Mouse (Mus musculus): ENCODE measurements around the gene Hoxc4.

The Hoxc4 gene

DNA sequence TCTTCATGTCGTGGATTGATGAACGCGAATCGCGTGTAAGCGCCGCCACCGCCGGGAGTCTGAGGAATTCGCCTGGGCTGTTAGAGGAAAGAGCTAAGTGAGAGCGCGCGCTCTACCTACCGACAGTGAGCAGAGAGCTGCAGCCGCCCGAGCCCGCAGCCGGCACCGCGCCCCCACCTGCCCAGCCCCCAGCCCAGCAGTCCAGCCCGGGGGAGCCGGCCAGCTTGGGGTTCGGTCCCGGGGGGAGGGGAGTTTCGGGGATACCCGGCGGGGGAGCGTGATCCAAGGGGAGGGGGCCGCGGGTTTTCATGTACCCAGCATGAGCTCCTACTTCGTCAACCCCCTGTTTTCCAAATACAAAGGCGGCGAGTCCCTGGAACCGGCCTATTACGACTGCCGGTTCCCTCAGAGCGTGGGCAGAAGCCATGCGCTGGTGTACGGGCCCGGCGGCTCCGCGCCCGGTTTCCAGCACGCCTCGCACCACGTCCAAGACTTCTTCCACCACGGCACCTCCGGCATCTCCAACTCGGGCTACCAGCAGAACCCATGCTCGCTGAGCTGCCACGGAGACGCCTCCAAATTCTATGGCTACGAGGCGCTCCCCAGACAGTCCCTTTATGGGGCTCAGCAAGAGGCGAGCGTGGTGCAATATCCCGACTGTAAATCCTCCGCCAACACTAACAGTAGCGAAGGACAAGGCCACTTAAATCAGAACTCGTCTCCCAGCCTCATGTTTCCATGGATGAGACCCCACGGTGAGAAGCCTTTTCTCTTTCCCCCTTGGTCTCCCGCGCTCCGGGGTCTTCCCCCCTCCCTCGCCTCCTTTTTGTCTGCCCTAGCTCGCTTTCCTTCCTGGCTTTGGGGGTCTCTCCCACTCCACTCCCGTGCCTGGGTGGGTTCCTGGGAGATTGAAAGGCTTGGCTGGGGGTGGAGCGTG lies 28.0 kb upstream of the Hoxc4 start, which contains the start of gene Hoxc8:
Gene Hoxc8, plus strand, starts transcription at position 147 of the 937 bp plus-strand sequence.
- DNase-seq (ENCODE audit: low spot score) = no peak

DNA sequence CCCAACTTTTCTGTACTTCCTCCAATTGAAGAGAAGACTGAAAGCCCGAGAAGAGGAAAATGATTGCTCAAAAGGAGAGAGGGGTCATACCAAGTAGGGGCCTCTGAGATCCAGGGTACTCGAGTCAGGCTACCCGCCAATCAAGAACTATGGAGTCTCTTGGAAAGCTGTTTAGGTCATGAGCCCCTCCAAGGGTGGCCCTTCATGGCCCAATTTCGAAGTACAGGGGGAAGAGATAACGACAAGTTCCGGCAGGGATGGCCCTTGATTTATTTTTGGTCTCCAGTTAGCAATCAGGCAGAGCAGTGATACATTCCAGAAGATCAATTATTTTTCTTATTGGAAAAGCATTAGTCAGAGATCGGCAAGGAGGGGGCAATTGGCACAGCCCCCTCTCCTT lies 27.0 kb upstream of the Hoxc4 start:
- no peak for DNase-seq (ENCODE audit: low spot score)

DNA sequence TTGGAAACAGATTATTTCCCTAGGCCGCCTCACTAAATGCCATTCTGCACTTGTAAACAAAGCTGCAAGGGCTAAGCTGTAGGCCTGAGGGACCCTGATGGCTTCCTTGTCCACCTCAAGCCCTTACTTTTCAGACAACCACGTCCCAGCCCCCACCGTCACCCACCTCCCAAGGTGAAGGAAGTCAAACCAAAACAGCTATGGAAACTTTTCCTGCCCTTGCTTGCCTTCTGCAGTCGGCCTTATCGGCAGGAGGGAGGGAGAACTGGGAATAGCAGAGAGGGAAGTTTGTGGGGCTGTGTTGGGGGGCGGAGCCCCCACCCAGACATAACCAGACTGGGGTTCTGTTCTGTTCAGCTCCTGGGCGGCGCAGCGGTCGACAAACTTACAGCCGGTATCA lies 26.5 kb upstream of the Hoxc4 start:
- no peak for DNase-seq (ENCODE audit: low spot score)

DNA sequence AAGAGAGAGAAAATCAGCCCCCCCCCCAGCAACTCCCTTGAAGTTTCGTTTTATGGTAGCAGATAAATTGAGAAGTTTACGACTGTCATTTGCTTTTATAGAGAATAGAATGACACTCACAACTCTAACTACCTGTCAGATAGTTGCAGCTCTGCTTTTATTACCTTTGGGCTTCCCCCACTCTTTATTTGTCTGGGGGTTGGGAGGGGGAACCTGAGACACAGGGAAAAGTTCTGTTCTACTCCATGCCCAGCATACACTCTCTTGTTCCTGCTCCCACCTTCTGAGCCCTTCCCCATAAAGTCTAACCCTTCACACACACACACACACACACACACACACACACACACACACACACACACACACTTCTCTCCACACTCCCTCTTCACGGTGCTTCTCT lies 25.9 kb upstream of the Hoxc4 start:
- no peak for DNase-seq (ENCODE audit: low spot score)

DNA sequence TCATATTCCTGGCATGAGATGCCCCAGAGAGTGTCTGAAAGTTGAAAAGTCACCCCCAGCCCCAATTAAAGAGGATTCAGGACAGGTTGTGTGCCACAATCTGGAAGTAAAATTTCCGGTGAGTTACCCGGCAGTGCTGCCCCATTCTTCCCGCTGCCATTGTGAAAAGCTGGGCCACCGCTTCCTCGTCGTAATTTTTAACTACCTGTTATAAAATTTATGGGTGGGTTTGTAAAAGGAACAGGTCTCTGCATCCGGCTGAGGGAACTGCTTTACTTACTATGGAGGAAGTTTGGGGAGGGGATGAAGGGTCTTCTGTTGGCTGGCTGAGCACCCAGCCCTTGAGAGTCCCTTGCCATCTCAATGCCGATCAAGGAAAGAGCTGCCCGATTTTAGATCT lies 22.2 kb upstream of the Hoxc4 start:
- no peak for DNase-seq (ENCODE audit: low spot score)

DNA sequence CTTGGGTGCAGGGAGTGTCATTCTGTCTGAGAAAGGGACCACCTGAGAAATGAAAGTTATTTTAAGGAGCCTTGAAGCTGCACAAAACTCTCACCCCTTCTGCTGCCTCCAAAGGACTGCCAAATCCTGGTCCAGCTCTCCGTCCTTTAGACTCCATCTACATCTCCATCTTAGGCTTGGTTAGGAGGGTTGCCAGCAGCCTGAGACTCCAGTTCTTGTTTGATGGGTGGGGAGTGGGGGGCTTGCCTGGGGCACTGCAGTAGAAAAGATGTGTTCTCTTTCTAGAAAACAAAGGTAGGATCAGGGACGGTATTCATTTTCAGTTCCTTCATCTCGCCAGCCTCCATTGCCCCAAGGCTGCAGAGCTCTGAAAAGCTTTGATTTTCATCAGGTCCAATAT lies 21.3 kb upstream of the Hoxc4 start:
- DNase-seq (ENCODE audit: low spot score) = no peak

DNA sequence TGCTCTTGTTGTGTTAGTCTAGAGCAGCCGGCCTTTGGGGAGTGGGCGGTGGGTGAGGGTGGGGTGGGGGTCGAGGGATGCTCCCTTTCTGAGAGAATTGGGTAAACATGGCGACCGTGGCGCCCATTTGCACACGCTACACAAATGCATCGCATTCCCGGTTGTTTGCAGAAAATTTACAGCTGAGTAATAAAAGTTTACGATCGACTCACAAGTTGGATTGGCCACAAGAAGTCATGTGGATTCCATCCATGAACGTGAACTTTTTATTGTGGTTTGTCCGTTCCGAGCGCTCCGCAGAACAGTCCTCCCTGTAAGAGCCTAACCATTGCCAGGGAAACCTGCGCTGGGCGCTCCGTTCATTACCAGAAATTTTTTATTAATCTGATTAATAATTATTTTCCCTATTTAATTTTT lies 20.8 kb upstream of the Hoxc4 start, which contains the start of gene Hoxc6:
Gene Hoxc6, plus strand, starts transcription at position 319 of the 417 bp plus-strand sequence.
- DNase-seq (ENCODE audit: low spot score) = peak; percentile 79

DNA sequence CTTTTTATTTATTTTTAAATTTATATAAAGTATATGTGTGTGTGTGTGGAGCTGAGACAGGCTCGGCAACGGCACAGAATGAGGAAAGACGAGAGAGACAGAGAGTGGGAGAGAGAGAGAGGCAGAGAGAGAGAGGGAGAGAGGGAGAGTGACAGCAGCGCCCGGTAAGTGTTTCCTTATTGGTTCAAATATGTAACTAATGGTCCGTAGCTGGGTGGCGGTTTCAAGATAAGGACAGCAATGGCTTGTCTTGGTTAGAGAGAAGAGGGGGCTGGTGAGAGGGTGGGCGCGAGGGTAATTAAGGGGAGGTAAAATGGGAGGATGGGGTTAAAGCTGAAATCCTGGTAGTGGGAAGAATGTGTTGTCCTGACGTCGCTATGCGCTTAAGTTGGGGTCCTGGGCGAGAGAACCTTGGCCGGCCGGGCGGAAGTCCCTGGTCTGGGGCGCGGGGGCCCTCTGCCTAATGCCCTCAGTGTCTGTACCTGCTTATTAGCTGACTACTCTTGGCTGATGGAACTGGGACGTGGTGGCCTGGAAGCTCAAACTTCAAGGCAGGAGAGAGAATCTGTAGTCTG lies 20.0 kb upstream of the Hoxc4 start:
- peak; percentile 79 for DNase-seq (ENCODE audit: low spot score)

DNA sequence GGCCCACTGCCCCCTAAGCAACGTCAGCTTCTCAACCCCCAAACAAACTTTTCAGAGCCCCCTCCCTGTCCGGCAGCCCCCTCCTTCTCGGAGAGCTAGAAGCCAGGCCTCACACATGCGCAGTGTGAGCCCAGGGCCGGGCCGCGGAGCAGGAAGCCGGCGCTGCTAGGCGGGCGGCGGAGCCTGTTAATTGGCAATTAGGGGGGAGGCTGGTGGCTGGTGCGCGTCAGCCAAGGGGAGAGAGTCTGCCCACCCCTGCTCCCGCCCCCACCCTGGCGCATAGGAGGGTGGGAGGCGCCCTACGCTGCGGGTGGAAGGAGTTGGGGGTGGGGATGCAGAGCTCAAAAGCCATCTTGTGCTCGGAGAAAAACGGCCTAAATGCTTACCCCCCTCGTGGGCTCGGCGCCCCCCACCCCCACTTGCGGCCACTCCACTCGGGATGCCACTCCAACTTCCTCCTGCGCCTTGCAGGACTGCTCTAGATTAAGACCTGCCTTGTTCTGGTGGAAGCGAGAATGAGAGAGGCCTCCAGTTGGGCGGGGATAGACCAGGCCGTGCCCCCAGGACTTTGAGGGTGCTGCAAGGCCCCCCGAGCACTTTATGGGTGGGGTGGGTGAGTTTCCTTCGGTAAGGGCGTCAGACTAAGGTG lies 19.4 kb upstream of the Hoxc4 start:
- peak; percentile 98 for DNase-seq (ENCODE audit: low spot score)

DNA sequence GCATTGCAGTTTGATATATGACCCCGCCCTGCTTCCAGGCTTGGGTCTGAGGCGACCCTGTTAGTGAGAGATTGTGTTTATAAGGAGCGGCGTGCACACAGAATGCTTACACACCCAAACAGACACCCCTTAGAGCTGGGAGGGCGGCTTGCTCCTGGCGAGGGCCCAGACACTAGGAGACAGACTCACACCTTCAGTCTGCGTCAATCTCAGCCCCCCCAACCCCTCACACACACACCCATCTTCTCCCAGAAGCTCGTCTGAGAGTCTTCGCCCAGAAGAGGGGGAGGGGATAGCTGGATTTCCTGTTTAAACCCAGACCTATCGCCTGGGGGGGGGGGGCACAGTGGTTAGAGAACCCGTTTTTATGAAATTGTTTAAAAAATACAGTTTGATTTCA lies 18.8 kb upstream of the Hoxc4 start:
- peak; percentile 78 for DNase-seq (ENCODE audit: low spot score)

DNA sequence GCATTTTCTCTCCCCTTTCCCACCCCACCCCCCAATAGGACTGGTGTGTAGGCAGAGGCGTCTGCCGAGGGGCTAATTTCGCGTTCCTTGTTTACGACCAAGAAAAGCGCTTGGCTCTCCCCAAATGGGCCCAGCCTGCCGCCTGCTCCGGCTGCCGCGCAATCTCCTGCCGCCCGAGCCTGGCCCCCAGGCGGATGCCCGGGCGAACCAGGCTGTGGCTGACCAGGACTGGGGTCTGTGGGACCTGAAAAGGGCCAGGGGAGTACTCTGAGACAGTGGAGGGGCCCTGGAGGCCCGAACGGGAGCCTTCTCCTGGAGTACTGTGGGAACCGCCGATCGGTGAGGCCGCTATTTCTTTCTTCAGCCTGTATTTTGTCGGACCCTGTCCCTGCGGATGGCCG lies 18.2 kb upstream of the Hoxc4 start:
- peak; percentile 69 for DNase-seq (ENCODE audit: low spot score)

DNA sequence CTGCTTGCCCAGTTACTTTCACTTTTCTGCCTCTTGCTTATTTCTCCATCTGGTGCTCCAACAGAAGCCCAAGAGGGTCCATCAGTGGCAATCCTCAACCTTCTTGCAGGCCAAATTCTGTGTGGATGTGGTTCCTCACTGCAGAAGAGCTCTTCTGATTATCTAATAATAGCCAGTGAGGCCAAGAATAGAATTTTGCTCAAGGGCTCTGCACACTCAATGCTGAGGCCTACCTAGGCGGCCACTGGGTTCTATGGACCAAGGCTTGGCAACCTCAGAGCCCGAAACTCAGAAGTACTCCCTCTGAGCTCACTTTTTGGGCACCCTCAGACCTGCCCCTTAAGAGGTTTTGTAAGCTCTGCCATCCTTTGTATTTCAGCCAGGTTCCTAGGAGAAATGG lies 17.4 kb upstream of the Hoxc4 start:
- peak; percentile 54 for DNase-seq (ENCODE audit: low spot score)

DNA sequence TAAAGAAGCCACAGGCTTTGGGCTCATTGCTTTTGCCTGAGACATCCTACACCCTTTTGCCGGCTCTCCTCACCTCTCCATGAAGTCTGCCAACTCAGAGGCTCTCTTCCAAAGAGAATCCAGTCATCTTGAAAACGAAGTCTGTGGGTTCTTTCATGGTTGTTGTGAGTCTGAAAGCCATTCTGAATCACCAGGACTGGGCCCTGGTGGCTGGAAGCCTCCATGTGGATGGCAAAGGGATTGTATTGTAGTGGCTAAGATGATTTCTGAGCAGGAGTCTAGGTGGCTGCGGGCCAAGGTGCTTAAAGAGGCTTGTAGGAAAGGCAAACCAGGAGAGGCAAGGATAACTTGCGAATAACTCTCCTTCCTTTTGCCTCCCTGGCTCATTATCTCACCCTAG lies 16.6 kb upstream of the Hoxc4 start:
- DNase-seq (ENCODE audit: low spot score) = peak; percentile 84

DNA sequence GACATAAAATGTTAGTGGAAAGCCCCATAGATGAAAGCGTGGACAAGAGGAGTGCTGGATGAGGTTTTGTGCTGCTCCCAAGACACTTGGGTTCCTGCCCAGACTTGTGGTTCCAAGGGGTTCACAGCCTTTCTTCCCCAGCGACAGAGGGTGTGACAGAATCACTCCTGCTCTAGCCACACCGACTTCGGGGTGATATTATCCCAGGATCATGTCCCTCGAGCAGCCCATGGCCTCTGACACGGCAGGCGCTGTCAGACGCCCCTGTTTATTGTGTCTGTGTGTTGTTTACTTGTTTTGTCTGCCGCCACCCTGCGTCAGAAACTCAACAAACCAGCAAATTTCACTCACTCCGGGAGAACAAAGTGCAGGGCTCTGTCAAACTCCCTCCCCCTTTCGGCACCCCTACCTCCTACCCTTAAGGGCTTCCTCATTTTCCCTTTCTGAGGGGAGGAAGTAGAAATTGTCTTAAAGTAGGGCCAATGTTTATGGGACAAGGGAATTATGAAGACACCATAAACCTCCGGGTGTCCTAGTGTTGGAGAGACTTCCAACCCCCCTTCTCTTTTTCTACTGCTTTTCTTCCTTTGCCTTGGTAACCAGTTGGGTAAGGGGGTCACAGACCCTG lies 15.8 kb upstream of the Hoxc4 start:
- DNase-seq (ENCODE audit: low spot score) = no peak

DNA sequence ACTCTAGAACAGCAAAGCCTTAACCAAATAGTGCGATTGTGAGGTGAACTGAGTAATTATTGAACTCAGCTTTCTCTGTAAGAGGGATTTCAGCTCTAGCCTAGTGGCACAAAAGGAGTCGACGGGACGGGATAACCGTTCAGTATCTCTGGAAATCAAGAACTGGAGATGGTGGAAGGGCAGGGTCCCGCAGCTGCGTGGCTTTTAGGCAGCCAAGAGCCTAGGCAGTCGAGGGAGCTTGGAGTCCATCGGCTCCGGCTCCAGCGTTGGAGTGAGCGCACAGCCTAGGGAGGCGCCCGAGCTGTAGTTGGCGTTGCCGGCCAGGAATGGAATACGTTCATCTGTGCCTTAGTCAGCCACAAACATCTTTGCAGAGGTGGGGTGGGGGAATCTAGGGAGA lies 13.4 kb upstream of the Hoxc4 start:
- peak; percentile 69 for DNase-seq (ENCODE audit: low spot score)

DNA sequence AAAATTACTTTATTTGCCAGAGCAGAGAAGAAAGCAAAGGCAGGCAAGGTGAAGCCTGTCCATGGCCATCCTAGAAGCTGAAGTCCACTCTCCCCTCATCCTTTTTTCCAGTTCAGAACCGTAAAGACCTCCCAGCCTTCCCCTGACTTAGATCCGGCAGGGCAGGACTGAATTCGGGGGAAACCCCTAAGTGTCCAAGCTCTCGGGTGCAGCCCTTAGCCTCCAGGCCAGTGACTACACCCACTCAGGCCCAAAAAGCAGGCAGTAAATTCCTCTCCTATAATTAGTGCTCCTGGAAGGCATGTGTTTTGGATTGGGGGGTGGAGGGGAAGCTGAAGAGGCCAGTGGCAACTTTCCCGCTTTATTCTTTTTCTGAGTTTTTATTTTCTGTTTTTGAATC lies 12.9 kb upstream of the Hoxc4 start:
- DNase-seq (ENCODE audit: low spot score) = peak; percentile 38

DNA sequence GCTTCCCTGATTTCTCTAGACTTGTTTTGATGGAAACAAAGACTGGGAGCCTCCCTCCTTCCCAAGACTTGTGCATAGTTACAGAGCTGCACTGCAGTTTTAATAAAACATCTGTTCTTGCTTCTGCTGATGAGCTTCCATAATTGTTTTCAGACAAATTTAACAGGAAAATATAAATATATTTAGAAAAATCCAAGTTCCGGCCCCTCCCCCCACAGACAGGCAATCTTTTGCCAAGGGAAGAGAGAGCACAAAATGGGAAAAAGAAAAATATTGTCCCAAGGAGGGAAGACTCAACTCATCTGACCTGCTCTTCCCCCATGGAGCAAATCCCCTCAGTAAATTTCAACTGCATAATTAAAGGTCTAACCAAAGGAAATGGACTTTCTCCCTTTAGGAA lies 12.4 kb upstream of the Hoxc4 start:
- no peak for DNase-seq (ENCODE audit: low spot score)

DNA sequence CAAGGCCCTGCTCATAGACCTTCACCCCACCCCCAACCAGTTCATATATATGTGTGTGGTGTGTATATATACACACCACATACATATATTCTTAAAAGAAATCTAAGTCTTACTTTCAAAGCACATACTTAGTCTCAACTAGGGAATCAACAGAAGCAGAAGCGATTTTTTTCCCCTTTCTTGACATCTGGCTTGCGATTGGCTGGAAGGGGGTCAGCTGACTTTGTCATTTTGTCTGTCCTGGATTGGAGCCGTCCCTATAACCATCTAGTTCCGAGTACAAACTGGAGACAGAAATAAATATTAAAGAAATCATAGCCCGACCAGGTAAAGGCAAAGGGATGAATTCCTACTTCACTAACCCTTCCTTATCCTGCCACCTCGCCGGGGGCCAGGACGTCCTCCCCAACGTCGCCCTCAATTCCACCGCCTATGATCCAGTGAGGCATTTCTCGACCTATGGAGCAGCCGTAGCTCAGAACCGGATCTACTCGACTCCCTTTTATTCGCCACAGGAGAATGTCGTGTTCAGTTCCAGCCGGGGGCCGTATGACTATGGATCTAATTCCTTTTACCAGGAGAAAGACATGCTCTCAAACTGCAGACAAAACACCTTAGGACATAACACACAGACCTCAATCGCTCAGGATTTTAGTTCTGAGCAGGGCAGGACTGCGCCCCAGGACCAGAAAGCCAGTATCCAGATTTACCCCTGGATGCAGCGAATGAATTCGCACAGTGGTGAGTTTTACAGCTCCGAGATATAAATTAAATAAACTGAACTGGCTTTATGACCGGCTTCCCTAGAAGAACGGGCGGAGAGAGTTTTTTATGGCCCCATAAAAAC lies 9.2 kb upstream of the Hoxc4 start:
- DNase-seq (ENCODE audit: low spot score) = no peak

DNA sequence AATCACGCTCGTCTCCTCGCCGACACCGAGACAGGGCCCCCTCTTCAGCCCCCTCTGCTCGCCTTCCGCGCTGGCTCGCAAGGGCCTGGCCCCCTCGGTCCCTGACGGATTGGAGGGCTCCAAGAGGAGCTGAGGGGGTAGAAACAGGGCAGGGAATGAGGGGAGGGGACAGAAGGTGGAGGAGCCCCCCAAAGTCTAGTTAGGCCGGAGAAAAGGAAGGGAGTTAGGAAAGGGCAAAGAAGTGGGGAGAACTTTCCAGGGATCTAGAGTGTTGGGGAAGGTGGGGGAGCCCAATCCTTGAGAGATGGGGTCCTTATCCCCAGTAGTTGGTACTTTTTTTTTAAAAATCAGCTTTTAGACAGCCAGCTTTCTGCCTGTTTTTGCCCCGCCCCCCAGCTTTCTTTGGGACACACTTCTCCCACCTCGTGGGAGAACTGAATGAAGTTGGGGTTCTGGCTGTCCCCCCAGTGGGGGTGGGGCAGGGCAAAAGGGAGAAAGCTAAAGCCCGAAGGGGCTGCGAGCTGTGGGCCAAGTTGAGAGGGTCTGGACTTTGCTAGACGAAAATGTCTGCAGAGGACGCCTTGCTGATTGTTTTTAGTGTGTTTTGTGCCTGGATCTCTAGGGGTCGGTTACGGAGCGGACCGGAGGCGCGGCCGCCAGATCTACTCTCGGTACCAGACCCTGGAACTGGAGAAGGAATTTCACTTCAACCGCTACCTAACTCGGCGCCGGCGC lies 8.5 kb upstream of the Hoxc4 start:
- DNase-seq (ENCODE audit: low spot score) = no peak

DNA sequence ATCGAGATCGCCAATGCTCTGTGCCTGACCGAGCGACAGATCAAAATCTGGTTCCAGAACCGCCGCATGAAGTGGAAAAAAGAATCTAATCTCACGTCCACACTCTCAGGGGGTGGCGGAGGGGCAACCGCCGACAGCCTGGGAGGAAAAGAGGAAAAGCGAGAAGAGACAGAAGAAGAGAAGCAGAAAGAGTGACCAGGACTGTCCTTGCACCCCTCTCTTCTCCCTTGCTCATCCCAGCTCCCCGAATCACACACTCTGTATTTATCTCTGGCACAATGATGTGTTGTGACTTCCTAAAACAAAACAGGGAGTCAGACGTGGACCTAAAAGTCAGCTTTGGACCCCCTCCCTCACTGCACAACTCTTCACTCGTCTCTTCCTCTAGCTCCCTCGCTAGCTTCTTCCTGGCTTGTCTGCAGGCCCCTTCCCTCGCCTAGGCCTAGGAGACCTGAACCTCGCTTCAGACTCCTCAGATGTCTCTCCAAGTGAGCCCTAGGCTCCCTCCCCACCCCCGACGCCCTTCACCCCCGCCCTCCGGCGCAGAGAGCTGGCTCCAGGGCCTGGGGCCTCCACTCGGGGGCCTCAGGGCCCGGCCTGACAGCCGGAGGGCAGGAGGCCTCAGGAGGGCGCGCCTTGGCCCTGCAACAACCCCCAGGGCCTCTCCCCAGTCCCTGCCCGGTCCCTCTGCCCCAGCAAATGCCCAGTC lies 7.7 kb upstream of the Hoxc4 start:
- no peak for DNase-seq (ENCODE audit: low spot score)
